Mouse (Mus musculus): ENCODE results near the gene Rrbp1.

DNA sequence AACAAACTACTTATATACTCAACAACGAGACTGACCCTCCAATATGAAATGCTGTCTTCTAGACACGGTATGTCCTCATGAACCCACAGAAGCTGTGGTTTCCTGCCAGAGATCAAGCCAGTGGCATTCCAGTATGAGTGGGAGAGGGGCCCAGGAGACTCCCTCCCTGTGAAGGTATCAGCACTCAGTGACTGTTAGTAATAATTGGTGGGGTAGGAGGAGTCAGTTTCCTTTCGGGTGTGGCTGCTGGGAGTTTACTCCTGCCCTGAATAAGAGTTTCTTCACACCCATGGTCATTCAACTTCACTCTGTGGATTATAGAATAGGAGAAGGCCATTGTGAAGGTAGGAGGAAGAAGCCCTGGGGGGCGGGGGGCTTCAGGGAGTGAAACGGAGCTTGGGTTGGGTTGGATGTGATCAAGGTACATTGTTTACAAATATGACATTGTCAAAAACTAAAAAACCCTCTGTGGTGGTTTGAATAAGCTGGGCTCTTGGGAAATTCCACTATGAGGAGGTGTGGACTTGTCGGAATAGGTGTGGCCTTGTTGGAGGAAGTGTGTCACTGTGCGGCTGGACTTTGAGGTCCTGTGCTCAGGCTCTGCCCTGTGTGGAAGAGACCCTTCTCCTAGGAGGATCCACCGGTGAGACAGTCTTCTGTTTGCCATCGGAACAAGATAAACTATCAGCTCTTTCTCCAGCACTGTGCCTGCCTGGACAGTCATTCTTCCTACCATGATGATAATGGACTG is 111.4 kb downstream of the Rrbp1 start:
- TF ChIP-seq GATA1 (IDR thresholded peaks at IDR 0.05; ENCODE audit: borderline replicate concordance, low read length) = no peak
- no peak for TF ChIP-seq FLI1 (IDR thresholded peaks at IDR 0.05; ENCODE audit: low read length)
